Mouse (Mus musculus) hindbrain, embryonic 14.5 days (tissue): ENCODE measurements around the gene Actn2. TPM values are rescaled to one million over a fixed set of nuclear protein-coding genes. Genes with fewer than 3 reads are reported as not detected.

Experiments
- ATAC-seq: fragments of 200-750 bp; cut with Nextera tagmentation; 2 replicates; pipeline ENCODE4 v1.8.0; 2017; ENCODE audit warnings: moderate number of reproducible peaks, mild to moderate bottlenecking, moderate TSS enrichment, moderate library complexity; ENCODE audit not compliant: low FRiP score
- DNase-seq: peaks from one replicate; pipeline ENCODE4 v3.0.0-alpha.2; 2015; ENCODE audit warnings: low spot score
- H3K27ac ChIP-seq: fragments of 300-500 bp; sonication (generic); 2 replicates; pipeline ENCODE4 v1.5.1; 2014; ENCODE audit warnings: mild to moderate bottlenecking, moderate library complexity
- H3K27me3 ChIP-seq: fragments of 300-500 bp; sonication (generic); 2 replicates; pipeline ENCODE4 v1.6.1; 2014; ENCODE audit warnings: mild to moderate bottlenecking, low read length, mixed read lengths; ENCODE audit not compliant: control insufficient read depth, insufficient read depth
- H3K36me3 ChIP-seq: fragments of 300-500 bp; sonication (generic); replicated peaks from 2 replicates; pipeline ENCODE4 v1.6.1; 2014; ENCODE audit not compliant: control insufficient read depth, insufficient read depth
- H3K4me1 ChIP-seq: fragments of 300-500 bp; sonication (generic); replicated peaks from 2 replicates; pipeline ENCODE4 v1.6.1; 2014; ENCODE audit warnings: antibody characterized with exemption, low read length, mixed read lengths; ENCODE audit not compliant: control insufficient read depth, insufficient read depth
- H3K4me2 ChIP-seq: fragments of 300-500 bp; sonication (generic); replicated peaks from 2 replicates; pipeline ENCODE4 v1.6.1; 2014; ENCODE audit warnings: mild to moderate bottlenecking, moderate library complexity
- H3K4me3 ChIP-seq: fragments of 300-500 bp; sonication (generic); replicated peaks from 2 replicates; pipeline ENCODE4 v1.5.1; 2014; ENCODE audit warnings: mild to moderate bottlenecking, low read length
- H3K9ac ChIP-seq: fragments of 300-500 bp; sonication (generic); 2 replicates; pipeline ENCODE4 v1.6.1; 2014
- H3K9me3 ChIP-seq: fragments of 300-500 bp; sonication (generic); 2 replicates; pipeline ENCODE4 v1.6.1; 2016; ENCODE audit warnings: low read length; ENCODE audit not compliant: control insufficient read depth
- WGBS: fragments of 180-500 bp; shearing (Covaris S2); extraction: QIAGEN DNeasy Blood & Tissue Kit; methylation state at CpG from one replicate; pipeline ENCODE4 v1.1.7; 2014; 5-methylcytosine and 5-hydroxymethylcytosine counted together
- polyA plus RNA-seq: library from polyadenylated mRNA; unstranded; fragments of >200 nt; fragmentation: Nextera tagmentation; extraction: Ambion mirVana; gene quantifications from 2 replicates; pipeline ENCODE4 v1.2.1, GENCODE M21; 2014

Actn2 gene
- polyA plus RNA-seq, 1 experiment from 2014 or later = 3.2 TPM

- no peaks in the 10 kb centered on the region for H3K4me1 ChIP-seq
- H3K4me2 ChIP-seq = no peak overlapping the region
- no peak overlapping the region for H3K27ac ChIP-seq
- DNase-seq (no peak), ATAC-seq (no peak)
- H3K36me3 ChIP-seq = no peaks in the 10 kb centered on the region
- no peaks in the 10 kb centered on the region for H3K27me3 ChIP-seq
- no peak overlapping the region for H3K9ac ChIP-seq
- H3K4me3 ChIP-seq = no peak overlapping the region
- WGBS = 90% methylated on average over 8 of the region's 8 CpGs
- no peaks in the 10 kb centered on the region for H3K9me3 ChIP-seq
Observed at GRCm38 (mm10) chr13:12308473-12308872, 32.1 kb downstream of the Actn2 start.

- H3K4me3 ChIP-seq = no peak overlapping the region
- no peaks in the 10 kb centered on the region for H3K4me1 ChIP-seq
- no peak overlapping the region for H3K4me2 ChIP-seq
- DNase-seq = no peak
- no peak overlapping the region for H3K27ac ChIP-seq
- WGBS = 80% methylated on average over 4 of the region's 4 CpGs
- no peaks in the 10 kb centered on the region for H3K27me3 ChIP-seq
- H3K36me3 ChIP-seq = no peaks in the 10 kb centered on the region
- no peak for ATAC-seq
- no peak overlapping the region for H3K9ac ChIP-seq
- no peaks in the 10 kb centered on the region for H3K9me3 ChIP-seq
Observed at GRCm38 (mm10) chr13:12307286-12307685, 33.3 kb downstream of the Actn2 start.

GRCm38 (mm10) chr13:12305540-12305939, 35.0 kb downstream of the Actn2 start:
- no peak for ATAC-seq
- Histone ChIP-seq H3K4me1 (no peaks in the 10 kb centered on the region), H3K36me3 (no peaks in the 10 kb centered on the region), H3K4me3 (no peak overlapping the region), H3K9me3 (no peaks in the 10 kb centered on the region), H3K27ac (no peak overlapping the region), H3K4me2 (no peak overlapping the region), H3K9ac (no peak overlapping the region), H3K27me3 (no peaks in the 10 kb centered on the region)
- no peak for DNase-seq
- 92% methylated on average over 8 of the region's 8 CpGs for WGBS

- no peak overlapping the region for H3K9ac ChIP-seq
- H3K27ac ChIP-seq = no peak overlapping the region
- no peaks in the 10 kb centered on the region for H3K27me3 ChIP-seq
- ATAC-seq (no peak), DNase-seq (no peak)
- no peak overlapping the region for H3K4me3 ChIP-seq
- no peaks in the 10 kb centered on the region for H3K4me1 ChIP-seq
- WGBS = 91% methylated on average over 5 of the region's 5 CpGs
- no peaks in the 10 kb centered on the region for H3K36me3 ChIP-seq
- H3K9me3 ChIP-seq = no peaks in the 10 kb centered on the region
- H3K4me2 ChIP-seq = no peak overlapping the region
Observed at GRCm38 (mm10) chr13:12304991-12305390, 35.6 kb downstream of the Actn2 start.

- Histone ChIP-seq H3K9ac (no peak overlapping the region), H3K9me3 (no peaks in the 10 kb centered on the region), H3K4me3 (no peak overlapping the region), H3K27me3 (no peaks in the 10 kb centered on the region), H3K4me1 (no peaks in the 10 kb centered on the region), H3K4me2 (no peak overlapping the region), H3K27ac (no peak overlapping the region), H3K36me3 (no peaks in the 10 kb centered on the region)
- 90% methylated on average over 6 of the region's 6 CpGs for WGBS
- ATAC-seq = no peak
- no peak for DNase-seq
Observed at GRCm38 (mm10) chr13:12297777-12298176, 42.8 kb downstream of the Actn2 start.

- DNase-seq (peak; percentile 50), ATAC-seq (0 out of 2 replicates have a peak, but pooled peaks have one; percentile 37)
- Histone ChIP-seq H3K36me3 (no peaks in the 10 kb centered on the region), H3K4me2 (no peak overlapping the region), H3K9me3 (no peaks in the 10 kb centered on the region), H3K4me3 (no peak overlapping the region), H3K27me3 (no peaks in the 10 kb centered on the region), H3K27ac (no peak overlapping the region), H3K9ac (no peak overlapping the region), H3K4me1 (no peaks in the 10 kb centered on the region)
- WGBS = 91% methylated on average over 3 of the region's 3 CpGs
Observed at GRCm38 (mm10) chr13:12296701-12297100, 43.9 kb downstream of the Actn2 start.

- ATAC-seq (no peak), DNase-seq (no peak)
- no peak overlapping the region for H3K27ac ChIP-seq
- H3K4me2 ChIP-seq = no peak overlapping the region
- 93% methylated on average over 7 of the region's 7 CpGs for WGBS
- H3K4me3 ChIP-seq = no peak overlapping the region
- H3K36me3 ChIP-seq = no peaks in the 10 kb centered on the region
- H3K27me3 ChIP-seq = no peaks in the 10 kb centered on the region
- no peak overlapping the region for H3K9ac ChIP-seq
- no peaks in the 10 kb centered on the region for H3K9me3 ChIP-seq
- H3K4me1 ChIP-seq = no peaks in the 10 kb centered on the region
Observed at GRCm38 (mm10) chr13:12293810-12294209, 46.8 kb downstream of the Actn2 start.

GRCm38 (mm10) chr13:12290700-12291099, 49.9 kb downstream of the Actn2 start:
- Histone ChIP-seq H3K4me3 (no peak overlapping the region), H3K36me3 (no peaks in the 10 kb centered on the region), H3K9ac (no peak overlapping the region), H3K4me1 (no peaks in the 10 kb centered on the region), H3K9me3 (no peaks in the 10 kb centered on the region), H3K4me2 (no peak overlapping the region), H3K27me3 (no peaks in the 10 kb centered on the region), H3K27ac (no peak overlapping the region)
- DNase-seq = no peak
- 93% methylated on average over 7 of the region's 7 CpGs for WGBS
- ATAC-seq = no peak

GRCm38 (mm10) chr13:12284528-12284927, 56.0 kb downstream of the Actn2 start:
- WGBS = 91% methylated on average over 11 of the region's 11 CpGs
- no peaks in the 10 kb centered on the region for H3K4me1 ChIP-seq
- H3K4me2 ChIP-seq = no peak overlapping the region
- no peaks in the 10 kb centered on the region for H3K36me3 ChIP-seq
- no peak overlapping the region for H3K27ac ChIP-seq
- no peaks in the 10 kb centered on the region for H3K9me3 ChIP-seq
- H3K4me3 ChIP-seq = no peak overlapping the region
- ATAC-seq (no peak), DNase-seq (no peak)
- H3K9ac ChIP-seq = no peak overlapping the region
- H3K27me3 ChIP-seq = no peaks in the 10 kb centered on the region

- Histone ChIP-seq H3K4me3 (no peak overlapping the region), H3K4me1 (no peaks in the 10 kb centered on the region), H3K9ac (no peak overlapping the region), H3K9me3 (no peaks in the 10 kb centered on the region), H3K27ac (no peak overlapping the region), H3K27me3 (no peaks in the 10 kb centered on the region), H3K36me3 (no peaks in the 10 kb centered on the region), H3K4me2 (no peak overlapping the region)
- ATAC-seq = no peak
- WGBS = 89% methylated on average over 3 of the region's 3 CpGs
- DNase-seq = no peak
Observed at GRCm38 (mm10) chr13:12283826-12284225, 56.7 kb downstream of the Actn2 start.
